Mouse (Mus musculus): ENCODE data around the gene Gm13272.
A peak's percentile ranks its signal among the peaks of the same experiment; 100 is the strongest.
"Not testable (repeated sequence)": the region's sequence is repeated elsewhere in the genome, so short reads cannot be mapped to it uniquely, and the experiment has no call there.

The Gm13272 gene

GRCm38 (mm10) chr4:88785409-88785808 is 5.8 kb downstream of the Gm13272 start, which contains the start of gene Gm13276:
Gene Gm13276 (plus strand): TSS chr4:88785709.
- not testable (repeated sequence) for DNase-seq (ENCODE audit: low spot score in 2 of 2)

DNA sequence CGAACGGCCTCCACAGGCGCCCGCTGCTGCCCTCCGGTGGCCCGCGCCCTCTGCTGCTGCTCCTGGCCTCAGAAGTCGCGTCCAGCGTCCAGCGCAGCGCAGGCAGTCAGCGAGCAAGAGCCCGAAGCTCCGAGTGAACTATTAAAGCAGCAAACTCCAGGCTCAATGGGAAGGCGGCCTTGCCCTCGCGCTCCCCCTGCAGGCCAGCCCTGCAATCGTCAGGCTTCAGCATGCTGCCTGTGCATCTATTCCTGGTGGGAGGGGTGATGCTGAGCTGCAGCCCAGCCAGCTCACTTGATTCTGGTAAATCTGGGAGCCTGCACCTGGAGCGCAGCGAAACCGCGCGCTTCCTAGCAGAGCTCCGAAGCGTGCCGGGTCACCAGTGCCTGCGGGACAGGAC is 8.8 kb downstream of the Gm13272 start, which contains the start of gene Gm13277:
TSS of gene Gm13277 (plus strand) at position 231 of the 400 bp plus-strand sequence.
- peak; percentile 59 to 60 for DNase-seq (ENCODE audit: low spot score in 2 of 2)

DNA sequence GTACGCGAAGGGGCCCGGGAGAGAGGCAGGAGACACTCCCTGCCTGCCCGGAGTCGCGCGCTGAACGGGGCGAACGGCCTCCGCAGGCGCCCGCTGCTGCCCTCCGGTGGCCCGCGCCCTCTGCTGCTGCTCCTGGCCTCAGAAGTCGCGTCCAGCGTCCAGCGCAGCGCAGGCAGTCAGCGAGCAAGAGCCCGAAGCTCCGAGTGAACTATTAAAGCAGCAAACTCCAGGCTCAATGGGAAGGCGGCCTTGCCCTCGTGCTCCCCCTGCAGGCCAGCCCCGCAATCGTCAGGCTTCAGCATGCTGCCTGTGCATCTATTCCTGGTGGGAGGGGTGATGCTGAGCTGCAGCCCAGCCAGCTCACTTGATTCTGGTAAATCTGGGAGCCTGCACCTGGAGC is 11.6 kb downstream of the Gm13272 start, which contains the start of gene Gm13278:
TSS of gene Gm13278 (plus strand) at position 301 of the 400 bp plus-strand sequence.
- DNase-seq (ENCODE audit: low spot score in 2 of 2): not testable (repeated sequence)

GRCm38 (mm10) chr4:88793936-88794675 is 14.5 kb downstream of the Gm13272 start, which contains the start of gene Gm13275:
Gene Gm13275 (plus strand): TSS chr4:88794487.
- DNase-seq (ENCODE audit: low spot score in 2 of 2): peak; percentile 75 to 79

- not testable (repeated sequence) for DNase-seq (ENCODE audit: low spot score in 2 of 2)
Measured at GRCm38 (mm10) chr4:88797097-88797496, 17.4 kb downstream of the Gm13272 start, which contains the start of gene Gm13279. Gene Gm13279 (plus strand): TSS chr4:88797397.

- not testable (repeated sequence) for DNase-seq (ENCODE audit: low spot score in 2 of 2)
Measured at GRCm38 (mm10) chr4:88799365-88799764, 19.7 kb downstream of the Gm13272 start, which contains the start of gene Gm13285. Gene Gm13285 (plus strand): TSS chr4:88799665.

GRCm38 (mm10) chr4:88802954-88803353 is 23.3 kb downstream of the Gm13272 start, which contains the start of gene Gm13287:
Gene Gm13287 (plus strand): TSS chr4:88803254.
- not testable (repeated sequence) for DNase-seq (ENCODE audit: low spot score in 2 of 2)

DNA sequence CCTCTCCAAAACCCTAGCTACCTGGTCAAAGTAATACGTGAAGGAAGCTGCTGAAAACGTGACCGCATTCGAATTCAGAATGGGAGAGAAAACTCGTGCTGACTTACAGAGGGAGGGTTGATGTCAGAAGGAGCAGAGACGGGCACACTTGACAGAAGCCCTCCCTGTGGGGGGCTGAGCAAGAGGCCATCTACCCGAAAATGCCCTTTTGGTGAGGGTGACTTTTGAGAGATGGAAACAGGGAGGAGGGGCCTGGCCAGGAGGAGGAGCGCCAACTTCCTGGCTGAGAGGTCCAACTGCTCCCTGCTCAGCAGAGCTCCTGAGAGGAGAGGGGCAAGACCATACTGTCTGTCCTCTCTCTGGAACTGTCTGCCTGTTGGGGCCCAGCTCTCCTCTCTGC is 25.6 kb downstream of the Gm13272 start, which contains the start of gene Gm13288:
TSS of gene Gm13288 (plus strand) at position 301 of the 400 bp plus-strand sequence.
- DNase-seq (ENCODE audit: low spot score in 2 of 2): not testable (repeated sequence)

GRCm38 (mm10) chr4:88805761-88806160 is 26.1 kb downstream of the Gm13272 start:
- peak in 1 of 2 experiments; percentile 28 for DNase-seq (ENCODE audit: low spot score in 2 of 2)

DNA sequence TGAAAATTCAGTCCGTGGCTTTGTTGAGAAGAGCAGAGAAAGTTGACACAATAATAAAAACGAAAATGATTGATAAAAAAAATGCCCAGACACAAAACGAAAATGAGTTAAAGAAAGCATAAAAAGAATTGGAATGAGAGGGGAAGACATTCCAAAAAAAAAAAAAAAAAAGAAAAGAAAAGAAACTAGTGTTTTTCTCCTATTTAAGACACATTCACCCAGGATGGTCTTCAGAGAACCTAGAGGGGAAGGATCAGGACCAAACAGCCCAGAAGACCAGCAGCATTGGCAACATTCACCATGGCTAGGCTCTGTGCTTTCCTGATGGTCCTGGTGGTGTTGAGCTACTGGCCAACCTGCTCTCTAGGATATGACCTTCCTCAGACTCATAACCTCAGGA is 36.3 kb downstream of the Gm13272 start, which contains the start of gene Ifna7:
TSS of gene Ifna7 (plus strand) at position 301 of the 400 bp plus-strand sequence.
- DNase-seq (ENCODE audit: low spot score in 2 of 2): no peak

DNA sequence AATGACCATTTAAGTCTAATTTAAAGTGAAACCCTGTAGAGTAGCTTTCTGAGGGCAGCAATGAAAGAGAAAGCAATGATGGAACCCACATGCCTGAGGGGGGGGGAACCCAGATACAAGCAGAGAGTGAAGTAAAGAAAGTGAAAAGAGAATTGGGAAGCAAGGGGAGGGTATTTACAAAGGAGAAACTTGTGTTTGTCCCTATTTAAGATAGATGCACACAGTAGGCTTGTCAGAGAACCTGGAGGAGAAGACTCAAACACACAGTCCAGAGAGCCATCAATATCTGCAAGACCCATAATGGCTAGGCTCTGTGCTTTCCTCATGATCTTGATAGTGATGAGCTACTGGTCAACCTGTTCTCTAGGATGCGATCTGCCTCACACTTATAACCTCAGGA is 40.0 kb downstream of the Gm13272 start, which contains the start of gene Ifna11:
TSS of gene Ifna11 (plus strand) at position 301 of the 400 bp plus-strand sequence.
- DNase-seq (ENCODE audit: low spot score in 2 of 2): no peak

- no peak for DNase-seq (ENCODE audit: low spot score in 2 of 2)
Measured at GRCm38 (mm10) chr4:88822995-88823394, 43.3 kb downstream of the Gm13272 start.

DNA sequence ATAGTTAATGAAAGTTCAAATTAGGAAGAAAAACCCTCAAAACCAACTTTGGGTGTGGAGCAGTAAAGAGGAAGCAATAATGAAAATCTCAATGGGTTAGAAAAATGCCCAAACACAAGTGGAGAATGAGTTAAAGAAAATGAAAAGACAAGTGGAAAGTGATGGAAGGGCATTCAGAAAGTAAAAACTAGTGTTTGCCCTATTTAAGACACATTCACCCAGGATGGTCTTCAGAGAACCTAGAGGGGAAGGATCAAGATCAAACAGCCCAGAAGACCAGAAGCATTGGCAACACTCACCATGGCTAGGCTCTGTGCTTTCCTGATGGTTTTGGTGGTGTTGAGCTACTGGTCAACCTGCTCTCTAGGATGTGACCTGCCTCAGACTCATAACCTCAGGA is 47.5 kb downstream of the Gm13272 start, which contains the start of gene Ifna6:
TSS of gene Ifna6 (plus strand) at position 301 of the 400 bp plus-strand sequence.
- DNase-seq (ENCODE audit: low spot score in 2 of 2): not testable (repeated sequence)

All from urinary bladder, postnatal 4 days (tissue).